Mouse (Mus musculus) heart, adult 2 months (tissue): ENCODE data around the gene Kcnq1. TPM values are rescaled to one million over a fixed set of nuclear protein-coding genes. Genes with fewer than 3 reads are reported as not detected.
A peak's percentile ranks its signal among the peaks of the same experiment; 100 is the strongest.

Experiments
- DNase-seq, 2 experiments: peaks; one replicate each; pipeline ENCODE4 v3.0.0; 2021
- H3K27ac ChIP-seq: fragments of 200-600 bp; 2 replicates; pipeline ENCODE4 v1.8.1; 2022
- H3K27me3 ChIP-seq: fragments of 200-500 bp; 2 replicates; pipeline ENCODE4 v1.6.1; 2012; ENCODE audit warnings: mild to moderate bottlenecking, low read length, inconsistent platforms, mixed read lengths; ENCODE audit not compliant: control insufficient read depth, insufficient read depth
- H3K36me3 ChIP-seq: fragments of 200-500 bp; 2 replicates; pipeline ENCODE4 v1.6.1; 2012; ENCODE audit warnings: low read length, inconsistent platforms; ENCODE audit not compliant: control insufficient read depth, insufficient read depth
- H3K4me1 ChIP-seq: fragments of 200-500 bp; 2 replicates; pipeline ENCODE4 v1.6.1; 2011; ENCODE audit warnings: low read length; ENCODE audit not compliant: control insufficient read depth, insufficient read depth
- H3K4me3 ChIP-seq: fragments of 200-600 bp; 2 replicates; pipeline ENCODE4 v1.8.1; 2022
- H3K79me2 ChIP-seq: fragments of 200-500 bp; replicated peaks from 2 replicates; pipeline ENCODE4 v1.6.1; 2012; ENCODE audit warnings: mild to moderate bottlenecking, inconsistent platforms, low read length, moderate library complexity, mixed read lengths; ENCODE audit not compliant: control insufficient read depth, insufficient read depth
- H3K9ac ChIP-seq: fragments of 200-500 bp; 2 replicates; pipeline ENCODE4 v1.6.1; 2012; ENCODE audit warnings: low read depth, mild to moderate bottlenecking, control low read depth, inconsistent platforms, low read length, mixed read lengths
- CTCF ChIP-seq: fragments of 200-600 bp; IDR thresholded peaks from 2 replicates; pipeline ENCODE4 v1.8.1; 2022; ENCODE audit warnings: antibody characterized with exemption, mild to moderate bottlenecking, moderate library complexity
- EP300 ChIP-seq: fragments of 200-500 bp; IDR thresholded peaks from 2 replicates; pipeline ENCODE4 v1.6.1; 2011; ENCODE audit warnings: low read depth, low read length, control low read depth; ENCODE audit not compliant: insufficient read depth
- POLR2A ChIP-seq: fragments of 200-500 bp; IDR thresholded peaks from 2 replicates; pipeline ENCODE4 v1.6.1; 2011; ENCODE audit warnings: mild to moderate bottlenecking, low read depth, low read length, control low read depth; ENCODE audit not compliant: insufficient read depth
- WGBS: fragments of 180-500 bp; shearing (Covaris S2); methylation state at CpG from one replicate; pipeline ENCODE4 v1.1.7; 2018; 5-methylcytosine and 5-hydroxymethylcytosine counted together
- intact Hi-C: fragments of 180-260 bp; cut with DNase I; formaldehyde crosslinking; loops from one replicate; pipeline ENCODE4 v1.15.1; 2025
- polyA plus RNA-seq: library from polyadenylated mRNA; depleted of rRNA; stranded (reverse); fragments of >200 nt; gene quantifications from 2 replicates; pipeline ENCODE4 v1.2.3, GENCODE M21; 2012
- total RNA-seq, 2 experiments: library from RNA; stranded (reverse); gene quantifications; 2 replicates each; pipeline ENCODE4 v1.2.3; 2021

The Kcnq1 gene
- total and polyA plus RNA-seq, 3 experiments, result 32.4 to 42.0 (median 34.2) TPM

DNA sequence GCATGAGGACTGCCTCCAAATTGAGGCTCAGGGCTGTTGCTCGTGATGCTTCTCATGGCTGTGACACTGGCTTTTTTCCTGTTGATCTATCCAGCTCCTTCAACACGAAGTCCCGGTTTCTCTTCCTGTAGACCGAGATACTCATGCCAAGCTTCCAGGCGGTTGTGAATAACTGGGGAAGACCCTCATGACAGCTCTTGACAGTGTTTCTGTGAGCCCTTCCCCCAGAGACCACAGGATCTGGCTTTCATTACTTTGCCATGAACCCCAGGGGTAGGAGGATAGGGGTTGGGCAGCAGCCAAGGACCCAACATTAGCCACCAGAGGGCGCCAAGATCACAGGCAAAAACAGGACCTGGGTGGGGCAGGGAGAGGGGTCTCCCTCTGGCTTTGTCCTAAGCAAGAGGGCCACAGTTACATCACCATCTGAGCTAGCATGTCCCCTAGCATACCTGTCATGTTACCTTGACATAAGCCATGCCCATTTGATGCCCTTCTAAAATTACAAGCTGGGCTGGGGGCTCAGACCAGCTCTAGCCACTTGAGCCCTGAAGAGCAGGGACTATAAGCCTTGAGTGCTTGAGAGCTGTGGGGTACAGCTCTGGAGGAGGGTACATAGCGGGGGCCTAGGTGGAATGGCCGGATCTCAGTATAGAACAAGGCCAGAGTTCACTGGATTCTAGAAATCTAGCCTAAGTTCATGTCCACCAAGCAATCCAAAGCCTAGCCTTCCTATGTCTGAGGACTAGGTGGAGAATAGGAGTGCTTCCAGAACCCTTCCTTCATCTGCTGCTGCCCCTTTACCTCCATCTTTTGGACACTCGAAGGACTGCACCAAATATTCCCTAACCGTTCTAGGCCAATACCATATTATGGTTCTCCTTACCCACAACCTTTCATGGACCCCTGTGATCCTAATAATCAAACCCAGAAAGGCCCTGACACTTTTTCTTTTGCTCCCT is 11.3 kb upstream of the Kcnq1 start, which contains the start of gene Trpm5:
Trpm5 (minus strand) TSS at position 51 of the 962 bp plus-strand sequence.
- H3K4me3 ChIP-seq, result no peak within 1 kb of the TSS
- no peak within 1 kb of the TSS for H3K9ac ChIP-seq
- no peaks in the 10 kb centered on the region for H3K27me3 ChIP-seq
- peak; percentile 55 to 84 for DNase-seq
- WGBS, result 31% methylated on average over 10 of the region's 10 CpGs
- peak; percentile 67; the same call in 1 of the 2 replicates for TF ChIP-seq EP300
- no peak for TF ChIP-seq POLR2A
- peak; percentile 89 for TF ChIP-seq CTCF
- no peaks in the 10 kb centered on the region for H3K79me2 ChIP-seq
- H3K36me3 ChIP-seq, result no peaks in the 10 kb centered on the region
- intact Hi-C loops, result loop anchor here (1.0 to 2.0 kb wide), 4 partner anchors 16 to 371 kb away; no protein-coding TSS in a partner anchor
- H3K27ac ChIP-seq, result no peak within 1 kb of the TSS
- no peaks in the 10 kb centered on the region for H3K4me1 ChIP-seq

DNA sequence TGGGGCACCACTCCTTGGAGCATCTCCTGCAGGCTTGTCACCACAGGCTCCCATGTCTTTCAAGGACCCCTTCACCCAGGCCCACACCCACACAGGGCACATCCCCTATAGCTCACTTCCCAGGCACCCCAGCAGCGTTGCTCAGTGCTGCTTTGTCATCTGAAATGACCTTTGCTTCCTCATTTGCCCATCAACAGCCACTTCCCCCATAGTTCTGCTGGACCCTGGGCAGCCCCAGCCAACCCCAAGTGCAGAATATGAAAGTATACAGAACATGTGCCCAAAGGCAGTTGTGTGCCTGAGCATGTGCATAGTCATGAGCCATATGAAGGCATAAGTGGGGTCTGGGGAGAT is 10.6 kb upstream of the Kcnq1 start:
- no peaks in the 10 kb centered on the region for H3K4me1 ChIP-seq
- H3K27ac ChIP-seq, result no peak overlapping the region
- no peaks in the 10 kb centered on the region for H3K36me3 ChIP-seq
- no peaks in the 10 kb centered on the region for H3K79me2 ChIP-seq
- no peak for TF ChIP-seq CTCF
- no peak for TF ChIP-seq POLR2A
- no peak for TF ChIP-seq EP300
- DNase-seq, result no peak
- 61% methylated on average over 1 of the region's 1 CpGs for WGBS
- intact Hi-C loops, result loop anchor here (2.0 kb wide), 1 partner anchor 15 kb away; no protein-coding TSS in a partner anchor
- H3K4me3 ChIP-seq, result no peak overlapping the region
- no peaks in the 10 kb centered on the region for H3K27me3 ChIP-seq
- H3K9ac ChIP-seq, result no peak overlapping the region

DNA sequence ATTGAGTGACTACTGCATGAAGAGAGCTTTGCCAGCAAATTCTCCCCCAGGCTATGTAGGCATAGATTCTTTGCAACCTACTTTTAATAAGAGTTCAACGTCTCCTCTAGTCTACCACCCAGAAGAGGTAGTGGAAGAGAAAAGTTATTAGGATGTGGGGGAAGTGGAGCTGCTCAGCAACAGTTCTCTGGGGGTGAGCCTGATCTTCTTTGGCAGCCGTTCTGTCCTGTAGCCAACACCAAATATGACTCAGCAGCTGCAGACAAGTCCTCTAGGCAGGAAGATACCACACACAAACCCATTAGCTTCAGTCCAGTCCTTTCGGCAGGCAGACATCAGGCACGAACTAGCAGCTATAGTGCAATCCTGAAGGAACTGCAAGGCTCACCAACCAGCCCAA is 5.4 kb upstream of the Kcnq1 start:
- H3K79me2 ChIP-seq, result no peaks in the 10 kb centered on the region
- no peaks in the 10 kb centered on the region for H3K4me1 ChIP-seq
- H3K4me3 ChIP-seq, result no peak overlapping the region
- H3K27ac ChIP-seq, result no peak overlapping the region
- intact Hi-C loops, result no loop called here
- H3K36me3 ChIP-seq, result no peaks in the 10 kb centered on the region
- WGBS, result 24% methylated on average over 4 of the region's 4 CpGs
- TF ChIP-seq CTCF (no peak), POLR2A (no peak), EP300 (no peak)
- peak in 1 of 2 experiments; percentile 44 for DNase-seq
- no peaks in the 10 kb centered on the region for H3K27me3 ChIP-seq
- H3K9ac ChIP-seq, result no peak overlapping the region

DNA sequence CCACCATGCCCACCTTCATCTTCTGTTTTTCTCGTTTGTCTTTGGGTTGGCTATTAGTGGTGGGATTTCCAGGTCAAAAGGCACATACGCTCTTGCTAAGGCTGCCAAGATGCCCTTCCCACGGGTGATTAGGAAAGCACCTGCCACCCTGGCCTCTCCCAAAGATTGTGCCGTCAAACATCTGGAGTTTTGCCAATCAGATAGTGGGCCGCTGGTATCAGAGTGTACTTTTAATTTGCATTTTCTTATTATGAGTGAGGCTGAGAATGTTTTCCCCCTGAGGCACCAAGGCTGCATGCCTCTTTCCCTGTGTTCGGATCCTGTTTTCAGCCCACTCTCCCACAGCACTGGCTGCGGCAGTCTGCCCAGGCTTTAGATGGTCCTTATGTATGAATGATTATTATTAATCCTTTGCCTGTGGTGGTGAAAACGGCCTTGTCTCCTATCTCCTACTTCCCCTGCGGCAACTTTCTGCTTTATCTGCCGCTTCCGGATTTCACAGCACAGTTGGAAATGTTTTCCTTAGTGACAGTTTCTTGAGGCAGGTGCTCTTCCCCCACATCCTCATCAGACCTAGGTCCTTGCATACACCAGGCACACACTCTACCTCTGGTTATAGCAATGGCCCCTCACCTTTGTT is 784 bp upstream of the Kcnq1 start:
- peaks cover 2% of the 10 kb centered on the region; the same call in 1 of the 2 replicates for H3K36me3 ChIP-seq
- H3K4me3 ChIP-seq, result no peak overlapping the region
- H3K27me3 ChIP-seq, result no peaks in the 10 kb centered on the region
- H3K9ac ChIP-seq, result no peak overlapping the region
- intact Hi-C loops, result no loop called here
- no peaks in the 10 kb centered on the region for H3K79me2 ChIP-seq
- peaks cover 15% of the 10 kb centered on the region for H3K4me1 ChIP-seq
- 53% methylated on average over 11 of the region's 11 CpGs for WGBS
- H3K27ac ChIP-seq, result no peak overlapping the region
- TF ChIP-seq POLR2A (no peak), CTCF (no peak), EP300 (no peak)
- no peak for DNase-seq

DNA sequence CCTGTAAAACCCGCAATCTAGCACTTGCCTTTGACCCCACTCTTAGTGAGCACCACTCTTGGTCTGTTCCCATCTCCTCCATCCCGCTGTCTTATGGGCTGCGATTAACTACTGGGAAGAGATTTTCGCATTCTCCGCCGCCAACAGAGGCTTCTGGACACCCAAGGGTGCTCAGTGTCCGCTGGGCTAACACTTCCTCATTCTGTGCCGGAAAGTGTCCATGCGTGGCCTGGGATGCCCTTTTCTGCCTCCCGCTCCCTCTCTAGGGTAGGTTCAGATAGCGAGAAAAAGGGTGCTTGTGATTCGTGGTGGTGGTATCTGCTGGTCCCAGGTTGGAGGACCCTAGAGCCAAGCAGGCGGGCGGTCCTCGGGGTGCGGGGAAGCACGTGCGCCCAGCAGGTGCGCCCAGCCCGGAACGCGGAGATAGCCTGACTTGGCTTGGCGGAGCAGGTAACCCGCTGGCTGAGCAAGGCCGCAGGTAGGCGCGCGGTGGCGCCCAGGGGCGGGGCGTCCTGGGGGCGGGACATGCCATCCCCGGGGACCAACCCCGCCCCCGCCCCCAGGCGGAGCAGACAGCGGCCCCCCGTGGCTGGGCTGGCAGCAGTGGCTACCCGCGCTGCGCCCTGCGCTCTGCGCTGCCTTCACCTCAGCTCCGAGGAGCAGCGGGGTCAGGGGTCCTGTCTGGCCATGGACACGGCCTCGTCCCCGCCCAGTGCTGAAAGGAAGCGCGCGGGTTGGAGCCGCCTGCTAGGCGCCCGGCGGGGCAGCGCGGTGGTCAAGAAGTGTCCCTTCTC is 707 bp downstream of the Kcnq1 start:
- H3K36me3 ChIP-seq, result peaks cover 2% of the 10 kb centered on the region; the same call in 1 of the 2 replicates
- TF ChIP-seq POLR2A (peak; percentile 56; the same call in 1 of the 2 replicates), CTCF (peak; percentile 53), EP300 (no peak)
- peak overlapping the region; percentile 65 for H3K4me3 ChIP-seq
- intact Hi-C loops, result no loop called here
- peaks cover 21% of the 10 kb centered on the region for H3K4me1 ChIP-seq
- H3K27ac ChIP-seq, result peak overlapping the region; percentile 81
- DNase-seq, result peak; percentile 76 to 77
- no peaks in the 10 kb centered on the region for H3K27me3 ChIP-seq
- no peaks in the 10 kb centered on the region for H3K79me2 ChIP-seq
- WGBS, result 7% methylated on average over 57 of the region's 57 CpGs
- H3K9ac ChIP-seq, result peak overlapping the region; percentile 66
